Mouse (Mus musculus): ENCODE data around the gene Zfr. TPM values are rescaled to one million over a fixed set of nuclear protein-coding genes. Genes with fewer than 3 reads are reported as not detected.

Zfr gene
- polyA plus RNA-seq, 1 experiment from 2014 or later = 52.9 TPM

DNA sequence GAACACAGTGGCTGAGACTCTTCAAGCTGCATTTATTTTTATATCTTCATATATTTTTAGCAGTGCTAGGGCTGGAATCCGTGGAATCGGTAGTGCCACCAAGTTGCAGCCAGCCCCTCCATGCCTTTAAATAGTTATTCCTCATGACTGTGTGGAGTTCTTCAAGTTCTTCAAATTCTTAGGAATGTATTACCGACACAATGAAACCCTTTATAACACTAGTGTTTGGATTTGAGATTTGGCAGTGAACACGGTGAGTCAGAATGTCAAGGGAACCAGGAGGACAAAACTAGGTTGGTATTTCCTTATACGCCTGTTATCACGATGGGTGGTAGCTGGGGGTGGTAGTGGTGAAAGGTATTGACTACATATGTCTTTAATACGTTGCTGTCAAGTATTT is 6.4 kb upstream of the Zfr start:
- TF ChIP-seq EP300 (optimal IDR thresholded peaks at IDR 0.05) = no peak
- no peak for TF ChIP-seq CTCF (IDR thresholded peaks at IDR 0.05; ENCODE audit: low read depth)
- no peaks in the 10 kb centered on the region for H3K9me3 ChIP-seq (ENCODE audit: control insufficient read depth, low read length)
- H3K27me3 ChIP-seq (ENCODE audit: control insufficient read depth, insufficient read depth, low read length) = no peaks in the 10 kb centered on the region
- H3K27ac ChIP-seq (replicated peaks) = peak overlapping the region; percentile 86
- no peak overlapping the region for H3K4me2 ChIP-seq (replicated peaks; ENCODE audit: low read depth)
- ATAC-seq (ENCODE audit: low FRiP score, low TSS enrichment) (peak; percentile 85), DNase-seq (ENCODE audit: low spot score) (peak; percentile 55)
- no peak overlapping the region for H3K9ac ChIP-seq (ENCODE audit: low read length)
- H3K4me3 ChIP-seq (ENCODE audit: low read depth, low read length) = no peak overlapping the region
- peaks cover 3% of the 10 kb centered on the region; the same call in 1 of the 2 replicates for H3K4me1 ChIP-seq (replicated peaks; ENCODE audit: control insufficient read depth, insufficient read depth)
- no peaks in the 10 kb centered on the region for H3K36me3 ChIP-seq (ENCODE audit: control insufficient read depth, insufficient read depth, low read length)
- 36% methylated on average over 7 of the region's 7 CpGs for WGBS

GRCm38 (mm10) chr15:12113411-12113810 is 4.2 kb upstream of the Zfr start:
- H3K36me3 ChIP-seq (ENCODE audit: control insufficient read depth, insufficient read depth, low read length) = no peaks in the 10 kb centered on the region
- H3K4me1 ChIP-seq (replicated peaks; ENCODE audit: control insufficient read depth, insufficient read depth) = peaks cover 3% of the 10 kb centered on the region; the same call in 1 of the 2 replicates
- no peak for DNase-seq (ENCODE audit: low spot score)
- H3K9ac ChIP-seq (ENCODE audit: low read length) = no peak overlapping the region
- H3K27ac ChIP-seq (replicated peaks) = no peak overlapping the region
- ATAC-seq (ENCODE audit: low FRiP score, low TSS enrichment) = no peak
- TF ChIP-seq CTCF (IDR thresholded peaks at IDR 0.05; ENCODE audit: low read depth) (peak; percentile 66), EP300 (optimal IDR thresholded peaks at IDR 0.05) (no peak)
- no peaks in the 10 kb centered on the region for H3K27me3 ChIP-seq (ENCODE audit: control insufficient read depth, insufficient read depth, low read length)
- H3K4me2 ChIP-seq (replicated peaks; ENCODE audit: low read depth) = no peak overlapping the region
- H3K4me3 ChIP-seq (ENCODE audit: low read depth, low read length) = no peak overlapping the region
- no peaks in the 10 kb centered on the region for H3K9me3 ChIP-seq (ENCODE audit: control insufficient read depth, low read length)
- 78% methylated on average over 2 of the region's 2 CpGs for WGBS

DNA sequence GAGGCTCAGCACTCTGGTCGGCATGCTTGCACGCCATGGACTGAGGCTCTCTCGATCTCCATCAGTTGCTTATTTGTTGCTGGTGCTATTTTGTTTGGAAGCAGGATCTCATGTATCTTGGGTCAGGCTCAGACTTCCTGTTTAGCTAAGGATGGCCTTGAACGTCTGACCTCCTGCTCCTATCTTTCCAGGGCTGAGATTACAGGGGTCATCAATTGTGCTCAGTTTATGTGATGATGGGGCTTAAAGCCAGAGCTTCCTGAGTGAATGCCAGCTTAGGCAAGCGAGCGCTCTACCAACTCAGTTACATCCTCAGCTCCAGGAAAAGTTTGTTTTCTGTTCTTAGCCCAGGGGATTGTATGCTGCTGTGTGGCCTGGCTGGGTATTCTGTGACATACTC is 3.1 kb upstream of the Zfr start:
- peaks cover 3% of the 10 kb centered on the region; the same call in 1 of the 2 replicates for H3K4me1 ChIP-seq (replicated peaks; ENCODE audit: control insufficient read depth, insufficient read depth)
- no peak overlapping the region for H3K4me2 ChIP-seq (replicated peaks; ENCODE audit: low read depth)
- H3K27me3 ChIP-seq (ENCODE audit: control insufficient read depth, insufficient read depth, low read length) = no peaks in the 10 kb centered on the region
- DNase-seq (ENCODE audit: low spot score) = no peak
- H3K9me3 ChIP-seq (ENCODE audit: control insufficient read depth, low read length) = no peaks in the 10 kb centered on the region
- 0 out of 2 replicates have a peak overlapping the region, but pooled peaks have one; percentile 18 for H3K27ac ChIP-seq (replicated peaks)
- WGBS = 54% methylated on average over 6 of the region's 6 CpGs
- H3K9ac ChIP-seq (ENCODE audit: low read length) = no peak overlapping the region
- ATAC-seq (ENCODE audit: low FRiP score, low TSS enrichment) = no peak
- TF ChIP-seq EP300 (optimal IDR thresholded peaks at IDR 0.05) (no peak), CTCF (IDR thresholded peaks at IDR 0.05; ENCODE audit: low read depth) (no peak)
- H3K4me3 ChIP-seq (ENCODE audit: low read depth, low read length) = no peak overlapping the region
- no peaks in the 10 kb centered on the region for H3K36me3 ChIP-seq (ENCODE audit: control insufficient read depth, insufficient read depth, low read length)

DNA sequence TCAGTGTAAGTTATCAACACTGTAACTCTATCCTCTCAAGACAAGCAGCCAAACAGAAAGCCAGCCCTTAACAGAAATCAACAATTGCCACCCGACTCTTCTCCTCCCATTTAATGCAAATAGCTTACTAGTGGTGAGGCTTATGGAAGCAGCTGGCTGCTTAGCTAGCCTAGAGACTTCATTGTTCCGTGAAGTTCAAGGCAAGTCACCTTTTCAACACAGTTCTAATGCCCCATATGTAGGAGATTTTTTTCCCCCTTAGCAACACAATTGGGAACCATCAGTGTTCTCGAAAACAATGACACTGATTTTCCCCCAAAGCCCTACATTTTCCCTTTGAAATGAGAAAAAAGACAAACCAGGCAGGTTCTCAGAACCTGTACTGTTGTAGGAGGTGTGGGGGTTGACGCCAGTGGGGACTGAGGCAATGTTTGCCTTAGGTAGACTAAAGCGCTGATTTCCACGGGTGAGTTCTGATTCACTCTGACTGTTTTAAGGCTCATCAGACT is 1.9 kb upstream of the Zfr start:
- no peak for TF ChIP-seq CTCF (IDR thresholded peaks at IDR 0.05; ENCODE audit: low read depth)
- TF ChIP-seq EP300 (optimal IDR thresholded peaks at IDR 0.05) = no peak
- H3K4me1 ChIP-seq (replicated peaks; ENCODE audit: control insufficient read depth, insufficient read depth) = peaks cover 3% of the 10 kb centered on the region; the same call in 1 of the 2 replicates
- peak; percentile 16; the same call in 1 of the 2 replicates for ATAC-seq (ENCODE audit: low FRiP score, low TSS enrichment)
- H3K36me3 ChIP-seq (ENCODE audit: control insufficient read depth, insufficient read depth, low read length) = no peaks in the 10 kb centered on the region
- no peak overlapping the region for H3K4me2 ChIP-seq (replicated peaks; ENCODE audit: low read depth)
- 38% methylated on average over 6 of the region's 6 CpGs for WGBS
- peak overlapping the region; percentile 70; the same call in 1 of the 2 replicates for H3K27ac ChIP-seq (replicated peaks)
- DNase-seq (ENCODE audit: low spot score) = peak; percentile 35
- no peaks in the 10 kb centered on the region for H3K27me3 ChIP-seq (ENCODE audit: control insufficient read depth, insufficient read depth, low read length)
- H3K4me3 ChIP-seq (ENCODE audit: low read depth, low read length) = no peak overlapping the region
- H3K9me3 ChIP-seq (ENCODE audit: control insufficient read depth, low read length) = no peaks in the 10 kb centered on the region
- no peak overlapping the region; the same call in 1 of the 2 replicates for H3K9ac ChIP-seq (ENCODE audit: low read length)

DNA sequence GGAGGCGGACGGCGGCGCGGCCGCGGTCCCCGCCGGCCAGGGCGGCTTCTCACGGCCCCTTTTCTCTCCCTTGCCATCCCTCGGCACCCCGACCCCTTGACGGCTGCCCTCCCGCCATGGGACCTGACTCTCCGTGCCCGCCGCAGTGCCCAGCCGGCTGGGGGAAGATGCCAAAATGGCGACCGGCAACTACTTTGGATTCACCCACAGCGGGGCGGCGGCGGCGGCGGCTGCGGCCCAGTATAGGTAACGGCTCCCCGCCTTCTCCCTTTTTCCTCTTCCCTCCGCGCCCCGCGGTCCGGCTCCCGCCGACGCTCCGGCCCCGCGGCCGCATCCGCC is 431 bp downstream of the Zfr start:
- TF ChIP-seq CTCF (IDR thresholded peaks at IDR 0.05; ENCODE audit: low read depth) (no peak), EP300 (optimal IDR thresholded peaks at IDR 0.05) (no peak)
- Histone ChIP-seq H3K27ac (replicated peaks) (peak overlapping the region; percentile 97), H3K4me3 (ENCODE audit: low read depth, low read length) (peak overlapping the region; percentile 98), H3K9me3 (ENCODE audit: control insufficient read depth, low read length) (no peaks in the 10 kb centered on the region), H3K4me2 (replicated peaks; ENCODE audit: low read depth) (peak overlapping the region; percentile 74), H3K9ac (ENCODE audit: low read length) (peak overlapping the region; percentile 99), H3K27me3 (ENCODE audit: control insufficient read depth, insufficient read depth, low read length) (no peaks in the 10 kb centered on the region), H3K36me3 (ENCODE audit: control insufficient read depth, insufficient read depth, low read length) (no peaks in the 10 kb centered on the region), H3K4me1 (replicated peaks; ENCODE audit: control insufficient read depth, insufficient read depth) (no peaks in the 10 kb centered on the region)
- ATAC-seq (ENCODE audit: low FRiP score, low TSS enrichment) (peak; percentile 33; the same call in 1 of the 2 replicates), DNase-seq (ENCODE audit: low spot score) (no peak)
- 1% methylated on average over 20 of the region's 43 CpGs for WGBS

GRCm38 (mm10) chr15:12118432-12119128 is 949 bp downstream of the Zfr start:
- no peaks in the 10 kb centered on the region for H3K9me3 ChIP-seq (ENCODE audit: control insufficient read depth, low read length)
- peak; percentile 65 for ATAC-seq (ENCODE audit: low FRiP score, low TSS enrichment)
- no peaks in the 10 kb centered on the region for H3K27me3 ChIP-seq (ENCODE audit: control insufficient read depth, insufficient read depth, low read length)
- peak overlapping the region; percentile 97 for H3K27ac ChIP-seq (replicated peaks)
- DNase-seq (ENCODE audit: low spot score) = peak; percentile 79
- H3K36me3 ChIP-seq (ENCODE audit: control insufficient read depth, insufficient read depth, low read length) = no peaks in the 10 kb centered on the region
- peak overlapping the region; percentile 74 for H3K4me2 ChIP-seq (replicated peaks; ENCODE audit: low read depth)
- no peaks in the 10 kb centered on the region for H3K4me1 ChIP-seq (replicated peaks; ENCODE audit: control insufficient read depth, insufficient read depth)
- TF ChIP-seq CTCF (IDR thresholded peaks at IDR 0.05; ENCODE audit: low read depth) (no peak), EP300 (optimal IDR thresholded peaks at IDR 0.05) (no peak)
- WGBS = 1% methylated on average over 39 of the region's 61 CpGs
- H3K9ac ChIP-seq (ENCODE audit: low read length) = peak overlapping the region; percentile 99
- peak overlapping the region; percentile 98 for H3K4me3 ChIP-seq (ENCODE audit: low read depth, low read length)
